Comparison of ENCODE assay signal across 8 mouse cellular contexts in genomic region chr6:124930754-124931524, GRCm38 (mm10). TPM values are rescaled to one million over a fixed set of nuclear protein-coding genes. Genes with fewer than 3 reads are reported as not detected.
DNase-seq lines count a peak whose midpoint lies in the region; ATAC-seq and TF ChIP-seq lines count a peak whose summit lies in the region.

TSS of gene Mlf2 (plus strand) at chr6:124931386.

- ATAC-seq in hematopoietic stem cell, adult 5-6 weeks (replicated peaks in 1 of 2; ENCODE audit: insufficient read depth in 1 of 2, low FRiP score in 2 of 2, low TSS enrichment in 1 of 2, low read depth in 1 of 2, poor library complexity in 2 of 2, severe bottlenecking in 2 of 2): peak; percentile 85 to 88
- ATAC-seq in lung, embryonic 16.5 days (ENCODE audit: low read depth): peak; percentile 93

- H3K4me1 ChIP-seq in MEL (ENCODE audit: control insufficient read depth in 1 of 2, insufficient read depth in 2 of 2, low read length in 2 of 2): peaks cover 6 to 12% of the 10 kb centered on the region in 2 experiments
- peaks cover 13% of the 10 kb centered on the region for H3K4me1 ChIP-seq in cerebellum, adult 2 months (ENCODE audit: control insufficient read depth, insufficient read depth, low read length)
- H3K4me1 ChIP-seq in lung, embryonic 16.5 days (replicated peaks; ENCODE audit: control insufficient read depth, insufficient read depth, low read length): peaks cover 27% of the 10 kb centered on the region

- TF ChIP-seq EP300 in MEL (IDR thresholded peaks at IDR 0.05; ENCODE audit: low read depth in 1 of 2, low read length in 2 of 2): no peak

- peak within 1 kb of the TSS; percentile 70 for H3K4me2 ChIP-seq in lung, embryonic 16.5 days (ENCODE audit: low read depth, low read length)

- no peaks in the 10 kb centered on the region for H3K27me3 ChIP-seq in MEL (ENCODE audit: control insufficient read depth in 1 of 2, insufficient read depth in 2 of 2, low read length in 2 of 2)
- H3K27me3 ChIP-seq in cerebellum, adult 2 months (ENCODE audit: control insufficient read depth, insufficient read depth, low read length): no peaks in the 10 kb centered on the region
- H3K27me3 ChIP-seq in lung, embryonic 16.5 days (ENCODE audit: control insufficient read depth, insufficient read depth, low read depth, low read length): no peaks in the 10 kb centered on the region

- DNase-seq in MEL (ENCODE audit: low read depth, low spot score): peak; percentile 97
- peak; percentile 99 to 100 for DNase-seq in cerebellum, adult 2 months
- peak; percentile 98 for DNase-seq in forelimb bud, embryonic 11.5 days (ENCODE audit: low read depth, low spot score)
- DNase-seq in layer of hippocampus, adult 9-10 months (ENCODE audit: low spot score): peak; percentile 97
- peak; percentile 98 for DNase-seq in ovary, postnatal 10 days (ENCODE audit: low spot score)
- peak; percentile 98 to 99 for DNase-seq in thymus, postnatal 10 days (ENCODE audit: low spot score in 2 of 2)

- H3K79me2 ChIP-seq in MEL (ENCODE audit: control insufficient read depth, insufficient read depth, low read length, poor library complexity): peaks cover 14% of the 10 kb centered on the region

- TF ChIP-seq POLR2A in MEL (IDR thresholded peaks at IDR 0.05; ENCODE audit: control insufficient read depth in 1 of 2, insufficient read depth in 1 of 2, low read depth in 1 of 2, low read length in 2 of 2, poor library complexity in 1 of 2): peak; percentile 63 to 79; a peak in 3 of 4 replicates
- peak; percentile 85 for TF ChIP-seq POLR2A in cerebellum, adult 2 months (IDR thresholded peaks at IDR 0.05; ENCODE audit: borderline replicate concordance, insufficient read depth, low read length)

- WGBS in cerebellum, adult 2 months: 1% methylated on average over 60 of the region's 64 CpGs
- WGBS in lung, embryonic 16.5 days: under 1% methylated on average over 39 of the region's 64 CpGs

- H3K27ac ChIP-seq in MEL (ENCODE audit: control insufficient read depth, low read depth, low read length): peak within 1 kb of the TSS; percentile 54
- peak within 1 kb of the TSS; percentile 96 for H3K27ac ChIP-seq in cerebellum, adult 2 months (ENCODE audit: insufficient read depth, low read length)
- H3K27ac ChIP-seq in lung, embryonic 16.5 days (ENCODE audit: low read length): peak within 1 kb of the TSS; percentile 98

- H3K9me3 ChIP-seq in MEL (replicated peaks; ENCODE audit: insufficient read depth, low read length): no peaks in the 10 kb centered on the region
- no peaks in the 10 kb centered on the region for H3K9me3 ChIP-seq in lung, embryonic 16.5 days (ENCODE audit: control insufficient read depth, low read length)

- TF ChIP-seq CTCF in MEL (IDR thresholded peaks at IDR 0.05 in 2 of 3, conservative IDR thresholded peaks at IDR 0.05 in 1 of 3; ENCODE audit: control insufficient read depth in 1 of 3, insufficient read depth in 1 of 3, low read depth in 2 of 3, low read length in 3 of 3, poor library complexity in 1 of 3, severe bottlenecking in 1 of 3): peak; percentile 87 to 99 (median 90)
- peak; percentile 97 for TF ChIP-seq CTCF in cerebellum, adult 2 months (IDR thresholded peaks at IDR 0.05; ENCODE audit: borderline replicate concordance, insufficient read depth, low read depth, low read length)

- peak within 1 kb of the TSS; percentile 86 to 98 for H3K4me3 ChIP-seq in MEL (ENCODE audit: control insufficient read depth in 1 of 2, insufficient read depth in 1 of 2, low read depth in 2 of 2, low read length in 2 of 2)
- H3K4me3 ChIP-seq in cerebellum, adult 2 months (replicated peaks; ENCODE audit: insufficient read depth, low read depth, low read length): peak within 1 kb of the TSS; percentile 68
- H3K4me3 ChIP-seq in lung, embryonic 16.5 days (ENCODE audit: low read length): peak within 1 kb of the TSS; percentile 98

- H3K9ac ChIP-seq in MEL (ENCODE audit: control insufficient read depth, low read depth, low read length, poor library complexity, severe bottlenecking): peak within 1 kb of the TSS; percentile 84
- peak within 1 kb of the TSS; percentile 98 for H3K9ac ChIP-seq in lung, embryonic 16.5 days (ENCODE audit: low read length)

- TF ChIP-seq RAD21 in MEL (IDR thresholded peaks at IDR 0.05; ENCODE audit: low read depth, low read length): peak; percentile 83

- peaks cover 2 to 5% of the 10 kb centered on the region in 2 experiments; a peak in 2 of 4 replicates for H3K36me3 ChIP-seq in MEL (ENCODE audit: control insufficient read depth in 1 of 2, insufficient read depth in 2 of 2, low read length in 2 of 2)
- H3K36me3 ChIP-seq in lung, embryonic 16.5 days (ENCODE audit: control insufficient read depth, insufficient read depth, low read length): peaks cover 28% of the 10 kb centered on the region

TF ChIP-seq in MEL, 35 proteins besides CTCF, POLR2A, EP300 and RAD21:
- no peak for TF ChIP-seq TAL1 (IDR thresholded peaks at IDR 0.05; ENCODE audit: low read length)
- no peak for TF ChIP-seq ZKSCAN1 (IDR thresholded peaks at IDR 0.05; ENCODE audit: low read depth, low read length)
- no peak for TF ChIP-seq UBTF (IDR thresholded peaks at IDR 0.05; ENCODE audit: borderline replicate concordance, insufficient read depth, low read depth, low read length)
- no peak for TF ChIP-seq TBP (IDR thresholded peaks at IDR 0.05; ENCODE audit: low read depth, low read length)
- TF ChIP-seq GATA1 (IDR thresholded peaks at IDR 0.05; ENCODE audit: low read depth, low read length): no peak
- peak; percentile 76 for TF ChIP-seq ZC3H11A (IDR thresholded peaks at IDR 0.05; ENCODE audit: low read depth, low read length)
- TF ChIP-seq ZMIZ1 (IDR thresholded peaks at IDR 0.05; ENCODE audit: low read depth, low read length): peak; percentile 28; the same call in 1 of the 2 replicates
- TF ChIP-seq ELF1 (IDR thresholded peaks at IDR 0.05; ENCODE audit: low read depth, low read length): peak; percentile 41
- TF ChIP-seq MAFK (IDR thresholded peaks at IDR 0.05; ENCODE audit: borderline replicate concordance, low read depth, low read length): no peak
- TF ChIP-seq POLR2AphosphoS5 (IDR thresholded peaks at IDR 0.05; ENCODE audit: borderline replicate concordance, low read depth, low read length): no peak
- peak; percentile 80 for TF ChIP-seq MXI1 (IDR thresholded peaks at IDR 0.05; ENCODE audit: low read depth, low read length)
- TF ChIP-seq BHLHE40 (IDR thresholded peaks at IDR 0.05; ENCODE audit: borderline replicate concordance, low read depth, low read length): no peak
- TF ChIP-seq TCF12 (IDR thresholded peaks at IDR 0.05; ENCODE audit: low read depth, low read length): peak; percentile 57; the same call in 1 of the 2 replicates
- TF ChIP-seq USF2 (IDR thresholded peaks at IDR 0.05; ENCODE audit: borderline replicate concordance in 1 of 2, insufficient read depth in 1 of 2, low read depth in 1 of 2, low read length in 2 of 2): no peak
- peak; percentile 91 for TF ChIP-seq SMC3 (IDR thresholded peaks at IDR 0.05; ENCODE audit: low read depth, low read length)
- 0 out of 2 replicates have a peak, but pooled peaks have one; percentile 13 for TF ChIP-seq USF1 (IDR thresholded peaks at IDR 0.05; ENCODE audit: low read depth, low read length)
- peak; percentile 91 for TF ChIP-seq SIN3A (IDR thresholded peaks at IDR 0.05; ENCODE audit: low read length)
- 0 out of 2 replicates have a peak, but pooled peaks have one; percentile 50 for TF ChIP-seq MYC (IDR thresholded peaks at IDR 0.05; ENCODE audit: low read depth, low read length)
- peak; percentile 77 for TF ChIP-seq HCFC1 (IDR thresholded peaks at IDR 0.05; ENCODE audit: low read depth, low read length)
- peak; percentile 61 for TF ChIP-seq ETS1 (IDR thresholded peaks at IDR 0.05; ENCODE audit: low read depth, low read length)
- peak; percentile 62 for TF ChIP-seq NRF1 (IDR thresholded peaks at IDR 0.05; ENCODE audit: insufficient read depth, low read depth, low read length, poor library complexity, severe bottlenecking)
- TF ChIP-seq CHD2 (IDR thresholded peaks at IDR 0.05; ENCODE audit: low read length): no peak
- peak; percentile 85 for TF ChIP-seq MAZ (IDR thresholded peaks at IDR 0.05; ENCODE audit: low read depth, low read length)
- TF ChIP-seq ZNF384 (IDR thresholded peaks at IDR 0.05; ENCODE audit: low read depth, low read length): peak; percentile 31; the same call in 1 of the 2 replicates
- peak; percentile 81 for TF ChIP-seq NELFE (IDR thresholded peaks at IDR 0.05; ENCODE audit: low read depth, low read length)
- no peak for TF ChIP-seq MYB (IDR thresholded peaks at IDR 0.05; ENCODE audit: low read depth, low read length)
- no peak for TF ChIP-seq E2F4 (IDR thresholded peaks at IDR 0.05; ENCODE audit: borderline replicate concordance, low read depth, low read length)
- peak; percentile 20; the same call in 1 of the 2 replicates for TF ChIP-seq RCOR1 (IDR thresholded peaks at IDR 0.05; ENCODE audit: low read depth, low read length)
- no peak for TF ChIP-seq JUND (IDR thresholded peaks at IDR 0.05; ENCODE audit: low read depth, low read length)
- TF ChIP-seq POLR2AphosphoS2 (IDR thresholded peaks at IDR 0.05; ENCODE audit: low read length): peak; percentile 54; the same call in 1 of the 2 replicates
- no peak for TF ChIP-seq GABPA (IDR thresholded peaks at IDR 0.05; ENCODE audit: low read depth, low read length)
- TF ChIP-seq MAX (IDR thresholded peaks at IDR 0.05; ENCODE audit: low read length): peak; percentile 75

RNA-seq across cellular contexts. Expression of gene Mlf2, which starts in this region (rescaled TPM):
- 133 and 154 TPM in 2 replicates for total RNA-seq in MEL (2012; rRNA removed)
- polyA plus RNA-seq in MEL (2012; ENCODE audit: insufficient read depth in 1 of 2, insufficient read length in 2 of 2, low read depth in 1 of 2, low replicate concordance in 2 of 2, missing spikeins in 1 of 2): 100 to 1,000 TPM in 1 of 2 experiments, not detected in 1; 340 TPM
- polyA plus RNA-seq in cerebellum, adult 2 months (2012; rRNA removed): 669 and 677 TPM in 2 replicates
- total RNA-seq in hematopoietic stem cell, adult 5-6 weeks (2017): 54.2 and 67.4 TPM in 2 replicates
- 317 and 323 TPM in 2 replicates for polyA plus RNA-seq in lung, embryonic 16.5 days (2015; fragmentation: Nextera tagmentation; extraction: Ambion mirVana)

Comparison
In these comparisons a context has a peak if more than half of its experiments do, and no peak if none do; other contexts are left out.
1. Peak in every context shown above with its lines: DNase-seq, ATAC-seq, H3K4me3 ChIP-seq and H3K27ac ChIP-seq.